Mouse (Mus musculus) embryonic facial prominence, embryonic 12.5 days (tissue): ENCODE results near the gene Xndc1. TPM values are rescaled to one million over a fixed set of nuclear protein-coding genes. Genes with fewer than 3 reads are reported as not detected.

ENCODE experiments used
- ATAC-seq: fragments of 200-750 bp; cut with Nextera tagmentation; 2 replicates; pipeline ENCODE4 v1.8.0; 2017; ENCODE audit not compliant: insufficient number of reproducible peaks, insufficient read depth, low FRiP score, low TSS enrichment
- H3K27ac ChIP-seq: fragments of 300-500 bp; sonication (generic); 2 replicates; pipeline ENCODE4 v1.5.1; 2016; ENCODE audit warnings: mild to moderate bottlenecking
- H3K27me3 ChIP-seq: fragments of 300-500 bp; sonication (generic); 2 replicates; pipeline ENCODE4 v1.6.1; 2016; ENCODE audit warnings: mild to moderate bottlenecking, moderate library complexity
- H3K36me3 ChIP-seq: fragments of 300-500 bp; sonication (generic); 2 replicates; pipeline ENCODE4 v1.6.1; 2016; ENCODE audit warnings: mild to moderate bottlenecking
- H3K4me1 ChIP-seq: fragments of 300-500 bp; sonication (generic); 2 replicates; pipeline ENCODE4 v1.6.1; 2016
- H3K4me2 ChIP-seq: fragments of 300-500 bp; sonication (generic); replicated peaks from 2 replicates; pipeline ENCODE4 v1.6.1; 2016; ENCODE audit warnings: mild to moderate bottlenecking, moderate library complexity
- H3K4me3 ChIP-seq: fragments of 300-500 bp; sonication (generic); 2 replicates; pipeline ENCODE4 v1.5.1; 2016; ENCODE audit warnings: mild to moderate bottlenecking
- H3K9ac ChIP-seq: fragments of 300-500 bp; sonication (generic); 2 replicates; pipeline ENCODE4 v1.6.1; 2016; ENCODE audit warnings: mild to moderate bottlenecking, moderate library complexity
- H3K9me3 ChIP-seq: fragments of 300-500 bp; sonication (generic); 2 replicates; pipeline ENCODE4 v1.6.1; 2016; ENCODE audit warnings: mild to moderate bottlenecking, moderate library complexity
- WGBS: fragments of 180-500 bp; shearing (Covaris S2); methylation state at CpG from one replicate; pipeline ENCODE4 v1.1.7; 2016; 5-methylcytosine and 5-hydroxymethylcytosine counted together
- polyA plus RNA-seq: library from polyadenylated mRNA; unstranded; fragments of >200 nt; fragmentation: Nextera tagmentation; extraction: Ambion mirVana; gene quantifications from 2 replicates; pipeline ENCODE4 v1.2.1, GENCODE M21; 2016

Gene Xndc1
- polyA plus RNA-seq, 1 experiment from 2014 or later = 46.2 TPM

- H3K27ac ChIP-seq = no peak overlapping the region
- ATAC-seq = no peak
- H3K36me3 ChIP-seq = no peaks in the 10 kb centered on the region
- no peaks in the 10 kb centered on the region for H3K9me3 ChIP-seq
- H3K4me3 ChIP-seq = no peak overlapping the region
- H3K9ac ChIP-seq = no peak overlapping the region
- H3K27me3 ChIP-seq = no peaks in the 10 kb centered on the region
- peaks cover 5% of the 10 kb centered on the region for H3K4me1 ChIP-seq
- 88% methylated on average over 1 of the region's 1 CpGs for WGBS
- no peak overlapping the region for H3K4me2 ChIP-seq
These were observed 42.9 kb downstream of the Xndc1 start for GRCm38 (mm10) chr7:102108206-102108605.

GRCm38 (mm10) chr7:102109171-102109570 is 43.9 kb downstream of the Xndc1 start, which contains the start of gene Art5:
Gene Art5, minus strand, starts transcription at chr7:102109489.
- no peak for ATAC-seq
- H3K36me3 ChIP-seq = no peaks in the 10 kb centered on the region
- no peaks in the 10 kb centered on the region for H3K9me3 ChIP-seq
- no peak within 1 kb of the TSS for H3K4me3 ChIP-seq
- WGBS = 78% methylated on average over 7 of the region's 7 CpGs
- no peak within 1 kb of the TSS for H3K27ac ChIP-seq
- H3K9ac ChIP-seq = no peak within 1 kb of the TSS
- H3K27me3 ChIP-seq = no peaks in the 10 kb centered on the region
- H3K4me2 ChIP-seq = no peak within 1 kb of the TSS
- peaks cover 5% of the 10 kb centered on the region for H3K4me1 ChIP-seq

- ATAC-seq = no peak
- no peak overlapping the region for H3K9ac ChIP-seq
- no peaks in the 10 kb centered on the region for H3K27me3 ChIP-seq
- H3K4me3 ChIP-seq = no peak overlapping the region
- H3K9me3 ChIP-seq = no peaks in the 10 kb centered on the region
- no peaks in the 10 kb centered on the region for H3K36me3 ChIP-seq
- no peak overlapping the region for H3K27ac ChIP-seq
- 82% methylated on average over 4 of the region's 4 CpGs for WGBS
- H3K4me2 ChIP-seq = no peak overlapping the region
- peaks cover 5% of the 10 kb centered on the region for H3K4me1 ChIP-seq
These were observed 44.4 kb downstream of the Xndc1 start for GRCm38 (mm10) chr7:102109746-102110145.

GRCm38 (mm10) chr7:102113151-102113729 is 47.9 kb downstream of the Xndc1 start:
- Histone ChIP-seq H3K4me1 (no peaks in the 10 kb centered on the region), H3K4me2 (no peak overlapping the region), H3K9ac (no peak overlapping the region), H3K4me3 (no peak overlapping the region), H3K36me3 (peaks cover 2% of the 10 kb centered on the region; the same call in 1 of the 2 replicates), H3K27me3 (no peaks in the 10 kb centered on the region), H3K9me3 (no peaks in the 10 kb centered on the region), H3K27ac (no peak overlapping the region)
- no peak for ATAC-seq
- 82% methylated on average over 45 of the region's 45 CpGs for WGBS

GRCm38 (mm10) chr7:102116579-102117331 is 51.4 kb downstream of the Xndc1 start, which contains the start of gene Chrna10:
Gene Chrna10, minus strand, starts transcription at chr7:102116828.
- Histone ChIP-seq H3K9ac (no peak within 1 kb of the TSS), H3K27me3 (no peaks in the 10 kb centered on the region), H3K9me3 (no peaks in the 10 kb centered on the region), H3K4me1 (no peaks in the 10 kb centered on the region), H3K27ac (no peak within 1 kb of the TSS), H3K4me3 (no peak within 1 kb of the TSS), H3K36me3 (peaks cover 35% of the 10 kb centered on the region), H3K4me2 (no peak within 1 kb of the TSS)
- ATAC-seq = no peak
- WGBS = 46% methylated on average over 7 of the region's 7 CpGs

GRCm38 (mm10) chr7:102117382-102117781 is 52.1 kb downstream of the Xndc1 start:
- H3K4me1 ChIP-seq = no peaks in the 10 kb centered on the region
- peaks cover 41% of the 10 kb centered on the region for H3K36me3 ChIP-seq
- 78% methylated on average over 6 of the region's 6 CpGs for WGBS
- no peaks in the 10 kb centered on the region for H3K27me3 ChIP-seq
- H3K4me2 ChIP-seq = no peak overlapping the region
- H3K4me3 ChIP-seq = no peak overlapping the region
- no peak overlapping the region for H3K9ac ChIP-seq
- no peak overlapping the region for H3K27ac ChIP-seq
- no peak for ATAC-seq
- H3K9me3 ChIP-seq = no peaks in the 10 kb centered on the region

- H3K27ac ChIP-seq = no peak overlapping the region
- no peak overlapping the region for H3K4me2 ChIP-seq
- no peaks in the 10 kb centered on the region for H3K4me1 ChIP-seq
- no peak overlapping the region for H3K4me3 ChIP-seq
- 98% methylated on average over 10 of the region's 10 CpGs for WGBS
- H3K9ac ChIP-seq = no peak overlapping the region
- peaks cover 70% of the 10 kb centered on the region for H3K36me3 ChIP-seq
- no peaks in the 10 kb centered on the region for H3K27me3 ChIP-seq
- H3K9me3 ChIP-seq = no peaks in the 10 kb centered on the region
- no peak for ATAC-seq
These were observed 55.0 kb downstream of the Xndc1 start for GRCm38 (mm10) chr7:102120326-102120725.

- Histone ChIP-seq H3K9me3 (no peaks in the 10 kb centered on the region), H3K27me3 (no peaks in the 10 kb centered on the region), H3K4me1 (no peaks in the 10 kb centered on the region), H3K9ac (no peak overlapping the region), H3K27ac (no peak overlapping the region), H3K4me2 (no peak overlapping the region), H3K36me3 (peaks cover 74% of the 10 kb centered on the region), H3K4me3 (no peak overlapping the region)
- 90% methylated on average over 4 of the region's 4 CpGs for WGBS
- no peak for ATAC-seq
These were observed 67.1 kb downstream of the Xndc1 start for GRCm38 (mm10) chr7:102132395-102132794.

Other genes with a start within 250 kb of the Xndc1 start
- gene Phox2a, start 247.2 kb upstream of the Xndc1 start, polyA plus RNA-seq = 0.58 TPM in 1 of 2 replicates, not detected in the other
- gene Inppl1, start 227.3 kb upstream of the Xndc1 start, polyA plus RNA-seq = 55.2 and 69.7 TPM in 2 replicates
- gene Folr2, start 208.3 kb upstream of the Xndc1 start, polyA plus RNA-seq = 0.92 TPM in 1 of 2 replicates, not detected in the other
- 75.5 and 76.6 TPM in 2 replicates for gene Anapc15, start 201.8 kb upstream of the Xndc1 start, polyA plus RNA-seq
- 1.1 and 1.2 TPM in 2 replicates for gene Folr1, start 194.7 kb upstream of the Xndc1 start, polyA plus RNA-seq
- gene Lamtor1, start 159.6 kb upstream of the Xndc1 start, polyA plus RNA-seq = 153 and 158 TPM in 2 replicates
- 0.61 and 0.65 TPM in 2 replicates for gene Tomt, start 159.2 kb upstream of the Xndc1 start, polyA plus RNA-seq
- gene Lrrc51, start 131.6 kb upstream of the Xndc1 start, polyA plus RNA-seq = 8.8 and 9.8 TPM in 2 replicates
- gene Numa1, start 131.4 kb upstream of the Xndc1 start, polyA plus RNA-seq = 115 and 119 TPM in 2 replicates
- gene Il18bp, start 46.8 kb upstream of the Xndc1 start, polyA plus RNA-seq = 3.6 and 3.8 TPM in 2 replicates
- 28.9 and 33.5 TPM in 2 replicates for gene Rnf121, start within 50 bp of the Xndc1 start, polyA plus RNA-seq
- gene Xntrpc, start 202 bp downstream of the Xndc1 start, polyA plus RNA-seq = 2.6 and 3.5 TPM in 2 replicates
- gene Trpc2, start 17.6 kb downstream of the Xndc1 start, polyA plus RNA-seq = 0.28 TPM in 1 of 2 replicates, not detected in the other
- gene Art1, start 36.2 kb downstream of the Xndc1 start, polyA plus RNA-seq = 3.4 and 6.0 TPM in 2 replicates
- 1.5 and 2.0 TPM in 2 replicates for gene Art5, start 44.0 kb downstream of the Xndc1 start, polyA plus RNA-seq
- not detected in 2 replicates for gene Chrna10, start 51.3 kb downstream of the Xndc1 start, polyA plus RNA-seq
- gene Nup98, start 144.7 kb downstream of the Xndc1 start, polyA plus RNA-seq = 46.6 and 46.9 TPM in 2 replicates
- 78.4 and 83.3 TPM in 2 replicates for gene Pgap2, start 144.7 kb downstream of the Xndc1 start, polyA plus RNA-seq
- 48.7 and 50.0 TPM in 2 replicates for gene Rhog, start 190.5 kb downstream of the Xndc1 start, polyA plus RNA-seq
- 24.6 and 25.0 TPM in 2 replicates for gene Stim1, start 202.3 kb downstream of the Xndc1 start, polyA plus RNA-seq